Mouse (Mus musculus): Measurements from ENCODE around the gene Rnf40.

GRCm38 (mm10) chr7:127648516-127649201, 60.1 kb downstream of the Rnf40 start:
- TF ChIP-seq CTCF (IDR thresholded peaks at IDR 0.05; ENCODE audit: control insufficient read depth, insufficient read depth, insufficient replicate concordance, low read depth, low read length), result no peak
- no peak for TF ChIP-seq POLR2A (IDR thresholded peaks at IDR 0.05; ENCODE audit: control insufficient read depth, low read depth, low read length)
